Mouse (Mus musculus) forebrain, embryonic 12.5 days (tissue): Measurements from ENCODE around the gene 7420426K07Rik. TPM values are rescaled to one million over a fixed set of nuclear protein-coding genes. Genes with fewer than 3 reads are reported as not detected.

Experiments
- ATAC-seq: fragments of 200-750 bp; cut with Nextera tagmentation; 2 replicates; pipeline ENCODE4 v1.8.0; 2017; ENCODE audit warnings: moderate TSS enrichment; ENCODE audit not compliant: low FRiP score
- H3K27ac ChIP-seq: fragments of 300-500 bp; sonication (generic); 2 replicates; pipeline ENCODE4 v1.5.1; 2016; ENCODE audit warnings: mild to moderate bottlenecking
- H3K27me3 ChIP-seq: fragments of 300-500 bp; sonication (generic); 2 replicates; pipeline ENCODE4 v1.6.1; 2016; ENCODE audit warnings: mild to moderate bottlenecking
- H3K36me3 ChIP-seq: fragments of 300-500 bp; sonication (generic); replicated peaks from 2 replicates; pipeline ENCODE4 v1.6.1; 2016; ENCODE audit warnings: mild to moderate bottlenecking
- H3K4me1 ChIP-seq: fragments of 300-500 bp; sonication (generic); 2 replicates; pipeline ENCODE4 v1.6.1; 2016
- H3K4me2 ChIP-seq: fragments of 300-500 bp; sonication (generic); 2 replicates; pipeline ENCODE4 v1.6.1; 2016; ENCODE audit warnings: mild to moderate bottlenecking, moderate library complexity
- H3K4me3 ChIP-seq: fragments of 300-500 bp; sonication (generic); replicated peaks from 2 replicates; pipeline ENCODE4 v1.5.1; 2016; ENCODE audit warnings: mild to moderate bottlenecking
- H3K9ac ChIP-seq: fragments of 300-500 bp; sonication (generic); 2 replicates; pipeline ENCODE4 v1.6.1; 2016; ENCODE audit warnings: mild to moderate bottlenecking
- H3K9me3 ChIP-seq: fragments of 300-500 bp; sonication (generic); 2 replicates; pipeline ENCODE4 v1.6.1; 2016
- WGBS: fragments of 180-500 bp; shearing (Covaris S2); methylation state at CpG from one replicate; pipeline ENCODE4 v1.1.7; 2016; 5-methylcytosine and 5-hydroxymethylcytosine counted together
- polyA plus RNA-seq: library from polyadenylated mRNA; unstranded; fragments of >200 nt; fragmentation: Nextera tagmentation; extraction: Ambion mirVana; gene quantifications from 2 replicates; pipeline ENCODE4 v1.2.1, GENCODE M21; 2016

Gene 7420426K07Rik
- polyA plus RNA-seq, 1 experiment from 2014 or later: not detected

DNA sequence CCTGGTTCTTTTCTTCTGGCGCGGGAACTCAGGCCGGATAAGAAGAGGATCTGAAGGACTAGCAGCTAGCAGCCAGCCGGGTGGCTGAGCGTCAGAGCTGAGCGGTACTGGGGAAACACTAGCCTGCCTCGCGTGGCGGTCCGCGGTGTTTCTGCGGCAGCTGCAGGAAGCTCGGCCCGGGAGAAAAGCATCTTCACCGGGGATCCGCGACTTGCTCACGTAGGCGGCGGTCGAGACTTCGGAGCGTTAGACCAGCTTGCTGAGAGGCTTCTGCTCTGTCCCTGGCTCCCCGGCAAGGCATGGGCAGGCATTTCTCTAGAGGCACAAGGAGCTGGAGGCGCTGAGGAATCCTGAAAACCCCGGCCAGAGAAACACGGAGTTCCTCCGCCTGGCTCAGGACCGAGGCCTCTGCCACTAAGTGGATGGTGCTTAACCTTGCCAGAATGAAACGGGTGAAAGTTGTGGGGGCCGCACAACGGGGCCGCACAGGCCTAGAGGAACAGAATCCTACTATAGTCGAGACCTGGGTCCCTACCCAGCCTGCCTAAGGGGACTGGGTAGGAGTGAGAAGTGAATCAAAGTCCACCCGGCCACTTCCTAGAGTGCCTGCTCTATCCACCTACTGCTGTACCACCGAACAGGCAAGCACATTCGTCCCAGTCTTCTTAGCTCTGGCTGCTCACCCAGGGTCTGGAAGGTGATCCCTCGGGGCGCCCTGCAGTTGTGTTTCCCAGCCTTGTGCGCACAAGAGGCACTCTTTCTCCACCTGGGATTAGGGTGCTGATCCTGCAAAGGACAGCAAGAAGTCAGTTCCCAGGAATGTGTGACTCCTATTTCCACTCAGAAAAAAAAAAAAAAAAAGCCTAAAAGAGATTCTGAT is 49.5 kb downstream of the 7420426K07Rik start:
- Histone ChIP-seq H3K4me2 (peak overlapping the region; percentile 39), H3K9ac (peak overlapping the region; percentile 7; the same call in 1 of the 2 replicates), H3K27ac (no peak overlapping the region), H3K9me3 (no peaks in the 10 kb centered on the region), H3K4me3 (peak overlapping the region; percentile 21; the same call in 1 of the 2 replicates), H3K27me3 (peaks cover 87% of the 10 kb centered on the region), H3K4me1 (peaks cover 33% of the 10 kb centered on the region), H3K36me3 (no peaks in the 10 kb centered on the region)
- no peak for ATAC-seq
- under 1% methylated on average over 40 of the region's 40 CpGs for WGBS

DNA sequence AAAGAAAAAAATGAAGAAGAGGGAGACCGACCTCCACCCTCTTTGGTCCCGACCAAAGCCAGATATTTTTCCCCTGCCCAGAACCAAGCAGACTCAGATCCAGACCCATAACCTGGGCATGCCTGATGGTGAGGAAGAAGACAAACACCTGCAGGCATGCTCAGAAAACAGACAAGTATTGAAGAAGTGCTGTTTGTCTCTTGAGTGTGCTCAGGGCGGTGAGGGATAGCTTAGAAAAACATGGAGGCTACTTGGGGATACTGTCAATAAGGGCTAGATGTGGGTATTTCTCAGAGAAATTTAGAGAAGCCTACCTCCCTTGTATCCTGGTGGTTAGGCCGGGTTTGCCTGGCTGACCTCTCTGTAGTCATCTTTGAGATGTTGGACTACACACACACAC is 50.4 kb downstream of the 7420426K07Rik start:
- Histone ChIP-seq H3K9ac (no peak overlapping the region), H3K9me3 (no peaks in the 10 kb centered on the region), H3K4me1 (peaks cover 33% of the 10 kb centered on the region), H3K27ac (no peak overlapping the region), H3K36me3 (no peaks in the 10 kb centered on the region), H3K27me3 (peaks cover 91% of the 10 kb centered on the region), H3K4me2 (no peak overlapping the region), H3K4me3 (no peak overlapping the region)
- 4% methylated on average over 4 of the region's 4 CpGs for WGBS
- no peak for ATAC-seq

DNA sequence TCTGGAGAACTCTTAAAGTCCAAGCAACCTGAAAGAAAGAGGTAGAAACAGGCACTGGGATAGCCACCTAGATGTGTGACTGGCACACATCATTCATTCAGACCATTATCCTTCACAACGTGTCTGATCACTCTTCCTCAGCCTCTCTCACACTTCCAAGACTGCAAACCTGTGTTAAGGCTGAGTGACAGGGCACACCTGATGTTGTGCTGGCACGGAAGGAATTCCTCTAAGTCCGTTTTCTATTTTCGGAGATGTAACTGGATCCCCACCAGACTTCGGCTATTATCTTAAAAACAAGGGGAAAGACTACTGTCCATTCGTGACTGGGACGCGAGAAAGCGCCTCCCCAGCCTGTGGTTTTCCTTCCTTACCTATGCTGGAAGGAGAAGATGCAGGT is 50.9 kb downstream of the 7420426K07Rik start:
- Histone ChIP-seq H3K27ac (no peak overlapping the region), H3K4me1 (peaks cover 33% of the 10 kb centered on the region), H3K36me3 (no peaks in the 10 kb centered on the region), H3K4me3 (no peak overlapping the region), H3K4me2 (no peak overlapping the region), H3K27me3 (peaks cover 92% of the 10 kb centered on the region), H3K9me3 (no peaks in the 10 kb centered on the region), H3K9ac (no peak overlapping the region)
- ATAC-seq: no peak
- 3% methylated on average over 9 of the region's 9 CpGs for WGBS

Other genes starting within 250 kb of the 7420426K07Rik start
- gene Prr23a1, start 60.6 kb upstream of the 7420426K07Rik start, polyA plus RNA-seq: 0.22 TPM in 1 of 2 replicates, not detected in the other
- gene Prr23a2, start 46.6 kb upstream of the 7420426K07Rik start, polyA plus RNA-seq: not detected in 2 replicates
- gene Prr23a3, start 38.4 kb upstream of the 7420426K07Rik start, polyA plus RNA-seq: not detected in 2 replicates
- gene Foxl2, start 52.2 kb downstream of the 7420426K07Rik start, polyA plus RNA-seq: 1.5 and 2.2 TPM in 2 replicates
- 85.7 and 87.5 TPM in 2 replicates for gene Faim, start 83.3 kb downstream of the 7420426K07Rik start, polyA plus RNA-seq
- gene Gm1123, start 132.6 kb downstream of the 7420426K07Rik start, polyA plus RNA-seq: not detected in 2 replicates
- gene Pik3cb, start 237.5 kb downstream of the 7420426K07Rik start, polyA plus RNA-seq: 3.5 and 3.7 TPM in 2 replicates